Mouse (Mus musculus): ENCODE measurements around the gene Msmo1. TPM values are rescaled to one million over a fixed set of nuclear protein-coding genes. Genes with fewer than 3 reads are reported as not detected.
A peak's percentile ranks its signal among the peaks of the same experiment; 100 is the strongest.

Msmo1 gene
- total RNA-seq (2014; rRNA removed) (67.0 and 85.9 TPM in 2 replicates), polyA plus RNA-seq (2015; fragmentation: Nextera tagmentation; extraction: Ambion mirVana) (113 and 125 TPM in 2 replicates)

DNA sequence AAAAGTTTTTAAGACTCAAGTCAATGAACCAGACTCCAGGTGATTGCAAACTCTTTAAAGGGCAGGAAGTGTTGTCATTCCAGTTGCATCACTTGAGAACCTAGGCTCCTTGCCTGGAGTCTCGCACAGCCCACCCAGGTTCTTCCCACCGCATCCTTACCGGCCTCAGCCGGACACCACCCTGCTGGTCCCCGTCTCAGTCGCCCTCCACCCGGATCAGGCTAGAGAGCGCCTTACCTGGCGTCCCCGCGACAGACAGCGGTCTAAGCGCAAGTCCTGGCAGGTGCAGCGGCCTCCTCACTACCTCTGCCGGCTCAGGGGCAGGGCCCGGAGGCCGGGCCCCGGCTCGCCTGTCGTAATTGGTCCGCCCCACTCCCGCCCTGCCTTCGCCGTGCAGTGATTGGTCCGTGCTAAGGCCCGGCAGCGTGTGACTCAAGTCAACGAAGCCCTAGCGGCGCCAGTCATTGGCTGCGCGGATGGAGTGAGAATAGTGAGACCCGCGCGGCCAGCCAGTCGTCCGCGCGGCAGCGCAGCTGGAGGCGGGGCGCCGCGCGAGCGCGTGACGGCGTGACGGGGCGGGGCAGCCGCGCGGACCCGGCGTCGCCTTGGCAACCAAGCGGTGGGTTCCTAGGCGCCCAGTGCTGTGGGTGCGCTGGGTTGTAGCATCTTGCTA is at the start of gene Msmo1:
Gene Msmo1 (minus strand): TSS at position 522 of the 673 bp plus-strand sequence.
- DNase-seq (ENCODE audit: low spot score) (peak; percentile 100), ATAC-seq (peak; percentile 100)
- Histone ChIP-seq H3K4me1 (ENCODE audit: insufficient read depth, low read length) (no peaks in the 10 kb centered on the region; the same call in 1 of the 2 replicates), H3K9me3 (ENCODE audit: low read length) (no peaks in the 10 kb centered on the region), H3K4me3 (ENCODE audit: low read length) (peak within 1 kb of the TSS; percentile 90), H3K27ac (peak within 1 kb of the TSS; percentile 77), H3K36me3 (ENCODE audit: insufficient read depth, low read length) (no peaks in the 10 kb centered on the region; the same call in 1 of the 2 replicates), H3K4me2 (ENCODE audit: low read depth, low read length) (peak within 1 kb of the TSS; percentile 59), H3K9ac (replicated peaks; ENCODE audit: low read length) (peak within 1 kb of the TSS; percentile 56), H3K27me3 (ENCODE audit: insufficient read depth, low read length) (no peaks in the 10 kb centered on the region)
- TF ChIP-seq CTCF (IDR thresholded peaks at IDR 0.05; ENCODE audit: low read depth), result no peak
- under 1% methylated on average over 60 of the region's 60 CpGs for WGBS

DNA sequence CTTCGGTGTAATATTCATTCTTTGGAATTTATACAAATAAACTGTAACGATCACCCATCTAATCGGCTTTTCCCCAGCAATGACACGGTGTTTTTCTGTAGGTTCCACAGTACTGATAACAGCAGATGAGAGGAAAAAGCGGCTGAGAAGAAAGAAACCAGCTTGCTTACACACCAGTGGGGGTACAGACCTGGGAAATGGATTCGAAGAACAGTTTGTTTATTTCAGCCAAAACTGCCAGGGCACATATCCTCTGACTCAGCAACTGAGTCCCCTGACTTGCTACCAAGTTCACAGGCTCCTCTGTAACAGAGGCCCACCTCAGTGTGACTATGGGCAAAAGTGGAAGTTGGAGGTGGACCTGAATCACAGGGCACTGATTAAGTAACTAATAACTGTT is 48.4 kb upstream of the Msmo1 start:
- H3K4me2 ChIP-seq (ENCODE audit: low read depth, low read length), result no peak overlapping the region
- 85% methylated on average over 6 of the region's 6 CpGs for WGBS
- no peaks in the 10 kb centered on the region for H3K27me3 ChIP-seq (ENCODE audit: insufficient read depth, low read length)
- ATAC-seq (no peak), DNase-seq (ENCODE audit: low spot score) (no peak)
- no peak overlapping the region for H3K9ac ChIP-seq (replicated peaks; ENCODE audit: low read length)
- H3K9me3 ChIP-seq (ENCODE audit: low read length), result no peaks in the 10 kb centered on the region
- no peaks in the 10 kb centered on the region for H3K36me3 ChIP-seq (ENCODE audit: insufficient read depth, low read length)
- TF ChIP-seq CTCF (IDR thresholded peaks at IDR 0.05; ENCODE audit: low read depth), result no peak
- no peaks in the 10 kb centered on the region for H3K4me1 ChIP-seq (ENCODE audit: insufficient read depth, low read length)
- H3K4me3 ChIP-seq (ENCODE audit: low read length), result no peak overlapping the region
- no peak overlapping the region for H3K27ac ChIP-seq

DNA sequence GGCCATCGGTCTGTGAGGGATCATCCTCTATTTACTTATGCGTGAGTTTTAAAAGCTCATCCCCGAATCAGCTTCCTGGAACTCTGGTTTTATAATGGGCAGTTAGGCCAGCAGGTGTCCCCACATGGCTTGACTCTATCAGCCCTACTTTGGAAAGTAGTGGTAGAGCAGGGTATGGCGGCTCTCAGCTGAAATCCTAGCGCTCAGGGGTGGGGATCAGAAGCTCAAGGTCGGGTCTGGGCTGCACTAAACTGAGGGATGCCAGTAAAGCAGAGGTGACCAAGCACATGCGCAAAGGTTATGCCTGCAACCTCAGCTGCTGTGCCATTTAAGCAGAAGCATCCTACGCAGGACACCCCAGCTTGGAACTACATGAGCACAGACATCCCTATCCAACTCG is 44.3 kb upstream of the Msmo1 start:
- peak; percentile 37 for TF ChIP-seq CTCF (IDR thresholded peaks at IDR 0.05; ENCODE audit: low read depth)
- H3K4me3 ChIP-seq (ENCODE audit: low read length), result no peak overlapping the region
- ATAC-seq, result no peak
- DNase-seq (ENCODE audit: low spot score), result peak; percentile 13
- H3K36me3 ChIP-seq (ENCODE audit: insufficient read depth, low read length), result no peaks in the 10 kb centered on the region
- H3K4me1 ChIP-seq (ENCODE audit: insufficient read depth, low read length), result no peaks in the 10 kb centered on the region
- 74% methylated on average over 9 of the region's 9 CpGs for WGBS
- no peak overlapping the region for H3K9ac ChIP-seq (replicated peaks; ENCODE audit: low read length)
- H3K27me3 ChIP-seq (ENCODE audit: insufficient read depth, low read length), result no peaks in the 10 kb centered on the region
- no peaks in the 10 kb centered on the region for H3K9me3 ChIP-seq (ENCODE audit: low read length)
- no peak overlapping the region for H3K4me2 ChIP-seq (ENCODE audit: low read depth, low read length)
- H3K27ac ChIP-seq, result no peak overlapping the region

DNA sequence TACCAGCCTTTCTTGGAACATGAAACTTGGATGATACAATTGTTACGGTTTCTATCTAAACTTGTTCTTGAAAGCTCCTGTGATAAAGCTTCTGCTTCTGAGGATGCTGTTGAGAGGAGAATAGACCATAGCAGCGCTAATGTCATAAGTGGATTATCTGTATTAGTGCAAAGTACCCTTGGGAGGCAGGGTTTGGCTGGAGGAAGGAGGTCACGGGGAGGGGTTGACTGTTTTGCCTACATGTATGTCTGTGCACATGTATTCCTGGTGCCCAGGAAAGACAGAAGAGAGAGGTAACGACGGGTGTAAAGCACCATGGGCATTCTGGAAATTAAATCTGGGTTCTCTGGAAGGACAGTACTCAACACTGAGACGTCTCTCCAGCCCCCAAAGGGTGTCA is 40.5 kb upstream of the Msmo1 start:
- DNase-seq (ENCODE audit: low spot score) (no peak), ATAC-seq (no peak)
- H3K9ac ChIP-seq (replicated peaks; ENCODE audit: low read length), result no peak overlapping the region
- no peak for TF ChIP-seq CTCF (IDR thresholded peaks at IDR 0.05; ENCODE audit: low read depth)
- no peak overlapping the region for H3K4me3 ChIP-seq (ENCODE audit: low read length)
- no peak overlapping the region for H3K4me2 ChIP-seq (ENCODE audit: low read depth, low read length)
- no peaks in the 10 kb centered on the region for H3K9me3 ChIP-seq (ENCODE audit: low read length)
- H3K36me3 ChIP-seq (ENCODE audit: insufficient read depth, low read length), result no peaks in the 10 kb centered on the region
- no peaks in the 10 kb centered on the region for H3K27me3 ChIP-seq (ENCODE audit: insufficient read depth, low read length)
- no peak overlapping the region for H3K27ac ChIP-seq
- WGBS, result 91% methylated on average over 6 of the region's 6 CpGs
- H3K4me1 ChIP-seq (ENCODE audit: insufficient read depth, low read length), result no peaks in the 10 kb centered on the region

DNA sequence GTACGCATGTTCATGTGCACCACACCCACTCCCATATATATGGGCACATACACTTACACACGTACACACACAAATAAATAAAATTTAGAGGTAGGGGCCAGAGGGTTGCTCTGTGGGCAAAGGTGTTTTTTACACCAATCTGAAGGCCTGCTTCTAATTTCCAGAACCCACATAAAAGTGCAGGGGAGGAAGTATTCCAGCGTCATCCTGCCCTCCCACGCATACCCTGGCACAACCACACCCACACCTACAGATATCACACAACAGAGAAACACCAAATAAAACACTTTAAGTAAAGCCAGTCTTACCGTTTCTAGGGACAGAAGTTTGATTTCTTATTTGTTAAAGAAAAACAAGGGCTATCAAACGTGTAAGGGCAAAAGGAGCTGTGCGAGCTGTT is 37.2 kb upstream of the Msmo1 start:
- DNase-seq (ENCODE audit: low spot score) (no peak), ATAC-seq (no peak)
- WGBS, result 88% methylated on average over 7 of the region's 7 CpGs
- H3K4me1 ChIP-seq (ENCODE audit: insufficient read depth, low read length), result no peaks in the 10 kb centered on the region
- no peak for TF ChIP-seq CTCF (IDR thresholded peaks at IDR 0.05; ENCODE audit: low read depth)
- H3K27me3 ChIP-seq (ENCODE audit: insufficient read depth, low read length), result no peaks in the 10 kb centered on the region
- H3K4me2 ChIP-seq (ENCODE audit: low read depth, low read length), result no peak overlapping the region
- no peak overlapping the region for H3K9ac ChIP-seq (replicated peaks; ENCODE audit: low read length)
- H3K4me3 ChIP-seq (ENCODE audit: low read length), result no peak overlapping the region
- no peaks in the 10 kb centered on the region for H3K9me3 ChIP-seq (ENCODE audit: low read length)
- H3K36me3 ChIP-seq (ENCODE audit: insufficient read depth, low read length), result no peaks in the 10 kb centered on the region
- no peak overlapping the region for H3K27ac ChIP-seq

DNA sequence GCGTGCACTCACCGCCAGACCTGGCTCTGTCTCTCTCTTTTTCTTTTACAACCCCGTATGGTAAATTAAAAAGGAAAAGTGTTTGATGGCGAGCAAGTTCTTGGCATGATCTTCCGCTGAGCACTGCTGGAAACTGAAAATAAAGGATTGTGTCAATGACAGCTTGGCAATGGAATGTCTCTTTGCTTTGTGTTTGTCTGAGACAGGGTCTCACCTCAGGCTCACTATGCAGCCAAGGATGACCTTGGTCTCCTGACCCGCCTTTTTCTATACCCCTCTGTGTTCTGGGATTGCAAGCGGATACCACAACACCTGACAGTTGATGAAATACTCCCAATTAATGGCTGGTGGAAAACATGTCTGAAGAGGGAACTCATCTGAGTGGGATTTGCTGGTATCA is 36.0 kb upstream of the Msmo1 start:
- no peak overlapping the region for H3K27ac ChIP-seq
- no peaks in the 10 kb centered on the region for H3K27me3 ChIP-seq (ENCODE audit: insufficient read depth, low read length)
- no peaks in the 10 kb centered on the region for H3K9me3 ChIP-seq (ENCODE audit: low read length)
- 46% methylated on average over 7 of the region's 7 CpGs for WGBS
- DNase-seq (ENCODE audit: low spot score), result no peak
- H3K36me3 ChIP-seq (ENCODE audit: insufficient read depth, low read length), result no peaks in the 10 kb centered on the region
- ATAC-seq, result no peak
- no peak overlapping the region for H3K9ac ChIP-seq (replicated peaks; ENCODE audit: low read length)
- no peak for TF ChIP-seq CTCF (IDR thresholded peaks at IDR 0.05; ENCODE audit: low read depth)
- no peak overlapping the region for H3K4me2 ChIP-seq (ENCODE audit: low read depth, low read length)
- no peak overlapping the region for H3K4me3 ChIP-seq (ENCODE audit: low read length)
- H3K4me1 ChIP-seq (ENCODE audit: insufficient read depth, low read length), result no peaks in the 10 kb centered on the region

DNA sequence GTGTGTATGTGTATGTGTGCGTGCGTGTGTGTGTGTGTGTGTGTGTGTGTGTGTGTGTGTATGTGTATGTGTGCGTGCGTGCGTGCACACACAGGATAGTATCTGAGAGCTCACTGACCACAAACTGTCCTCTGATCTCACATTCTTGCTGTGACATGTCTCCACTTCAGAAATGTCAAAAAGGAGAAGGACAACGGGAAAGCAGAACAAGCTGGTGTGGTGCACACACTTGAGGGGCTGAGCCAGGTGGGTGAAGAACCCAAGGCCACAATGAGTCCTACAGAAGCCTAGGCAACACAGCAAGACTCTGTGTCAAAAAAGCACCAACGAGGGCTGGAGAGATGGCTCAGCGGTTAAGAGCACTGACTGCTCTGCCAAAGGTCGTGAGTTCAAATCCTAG is 35.1 kb upstream of the Msmo1 start:
- Histone ChIP-seq H3K27ac (no peak overlapping the region), H3K4me3 (ENCODE audit: low read length) (no peak overlapping the region), H3K9me3 (ENCODE audit: low read length) (no peaks in the 10 kb centered on the region), H3K4me2 (ENCODE audit: low read depth, low read length) (no peak overlapping the region), H3K4me1 (ENCODE audit: insufficient read depth, low read length) (no peaks in the 10 kb centered on the region), H3K36me3 (ENCODE audit: insufficient read depth, low read length) (no peaks in the 10 kb centered on the region), H3K27me3 (ENCODE audit: insufficient read depth, low read length) (no peaks in the 10 kb centered on the region), H3K9ac (replicated peaks; ENCODE audit: low read length) (no peak overlapping the region)
- 83% methylated on average over 8 of the region's 9 CpGs for WGBS
- no peak for TF ChIP-seq CTCF (IDR thresholded peaks at IDR 0.05; ENCODE audit: low read depth)
- DNase-seq (ENCODE audit: low spot score) (no peak), ATAC-seq (no peak)
